Mouse (Mus musculus) heart, embryonic 11.5 days (tissue): Measurements from ENCODE around the gene Arsb. TPM values are rescaled to one million over a fixed set of nuclear protein-coding genes. Genes with fewer than 3 reads are reported as not detected.

ENCODE experiments used
- ATAC-seq: fragments of 200-750 bp; cut with Nextera tagmentation; replicated peaks from 2 replicates; pipeline ENCODE4 v1.8.0; 2017; ENCODE audit warnings: moderate library complexity; ENCODE audit not compliant: insufficient number of reproducible peaks, low FRiP score, low TSS enrichment
- H3K27ac ChIP-seq: fragments of 300-500 bp; sonication (generic); 2 replicates; pipeline ENCODE4 v1.5.1; 2014; ENCODE audit warnings: mild to moderate bottlenecking, low read depth, low read length
- H3K27me3 ChIP-seq: fragments of 300-500 bp; sonication (generic); 2 replicates; pipeline ENCODE4 v1.6.1; 2014; ENCODE audit warnings: mild to moderate bottlenecking, low read length, mixed read lengths; ENCODE audit not compliant: control insufficient read depth, insufficient read depth
- H3K36me3 ChIP-seq: fragments of 300-500 bp; sonication (generic); 2 replicates; pipeline ENCODE4 v1.6.1; 2014; ENCODE audit warnings: mild to moderate bottlenecking, low read length, moderate library complexity, mixed read lengths; ENCODE audit not compliant: control insufficient read depth, insufficient read depth
- H3K4me1 ChIP-seq: fragments of 300-500 bp; sonication (generic); 2 replicates; pipeline ENCODE4 v1.6.1; 2014; ENCODE audit warnings: low read length; ENCODE audit not compliant: control insufficient read depth, insufficient read depth
- H3K4me2 ChIP-seq: fragments of 300-500 bp; sonication (generic); 2 replicates; pipeline ENCODE4 v1.6.1; 2014; ENCODE audit warnings: mild to moderate bottlenecking, moderate library complexity
- H3K4me3 ChIP-seq: fragments of 300-500 bp; sonication (generic); 2 replicates; pipeline ENCODE4 v1.5.1; 2014; ENCODE audit warnings: low read depth, low read length
- H3K9ac ChIP-seq: fragments of 300-500 bp; sonication (generic); 2 replicates; pipeline ENCODE4 v1.6.1; 2014; ENCODE audit warnings: mild to moderate bottlenecking, low read depth, low read length, moderate library complexity
- H3K9me3 ChIP-seq: fragments of 300-500 bp; sonication (generic); replicated peaks from 2 replicates; pipeline ENCODE4 v1.6.1; 2016; ENCODE audit warnings: low read length; ENCODE audit not compliant: control insufficient read depth
- WGBS: fragments of 180-500 bp; shearing (Covaris S2); extraction: QIAGEN DNeasy Blood & Tissue Kit; methylation state at CpG from one replicate; pipeline ENCODE4 v1.1.7; 2014; ENCODE audit not compliant: insufficient replicate concordance; 5-methylcytosine and 5-hydroxymethylcytosine counted together
- polyA plus RNA-seq: library from polyadenylated mRNA; unstranded; fragments of >200 nt; fragmentation: Nextera tagmentation; extraction: Ambion mirVana; gene quantifications from 2 replicates; pipeline ENCODE4 v1.2.1, GENCODE M21; 2014

Gene Arsb
- polyA plus RNA-seq, 1 experiment from 2014 or later = 5.9 TPM

DNA sequence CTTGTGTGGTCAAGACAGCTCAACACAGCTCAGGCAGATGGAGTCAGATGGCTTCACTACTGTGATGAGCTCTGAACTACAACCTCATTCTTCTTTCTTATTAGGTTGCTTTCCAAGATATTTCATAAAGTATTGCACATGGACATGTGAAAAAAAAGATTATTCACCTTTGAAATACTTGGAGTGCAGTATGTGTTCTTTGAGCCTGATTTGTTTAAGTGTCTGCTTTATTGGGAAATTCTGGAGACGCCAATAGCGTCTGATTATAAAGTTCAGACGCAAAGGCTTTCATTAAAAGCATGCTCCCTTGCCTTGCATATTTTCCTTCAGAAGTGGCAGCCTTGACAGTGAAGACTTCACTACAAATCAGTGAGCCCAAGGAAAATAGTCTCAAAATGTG is 136.5 kb downstream of the Arsb start:
- WGBS = 78% methylated on average over 3 of the region's 3 CpGs

GRCm38 (mm10) chr13:93909847-93910246 is 138.4 kb downstream of the Arsb start:
- H3K36me3 ChIP-seq = no peaks in the 10 kb centered on the region
- no peaks in the 10 kb centered on the region for H3K27me3 ChIP-seq
- ATAC-seq = no peak
- H3K27ac ChIP-seq = no peak overlapping the region
- H3K4me2 ChIP-seq = no peak overlapping the region
- H3K9me3 ChIP-seq = no peaks in the 10 kb centered on the region
- no peak overlapping the region for H3K9ac ChIP-seq
- peaks cover 8% of the 10 kb centered on the region; the same call in 1 of the 2 replicates for H3K4me1 ChIP-seq
- 71% methylated on average over 5 of the region's 5 CpGs for WGBS
- no peak overlapping the region for H3K4me3 ChIP-seq

More for the DNA sequence above, 136.5 kb downstream of the Arsb start:
- no peak for ATAC-seq
- H3K4me2 ChIP-seq = no peak overlapping the region
- H3K4me3 ChIP-seq = no peak overlapping the region
- H3K9me3 ChIP-seq = no peaks in the 10 kb centered on the region
- H3K4me1 ChIP-seq = peaks cover 8% of the 10 kb centered on the region; the same call in 1 of the 2 replicates
- no peaks in the 10 kb centered on the region for H3K36me3 ChIP-seq
- H3K27ac ChIP-seq = no peak overlapping the region
- H3K27me3 ChIP-seq = no peaks in the 10 kb centered on the region
- H3K9ac ChIP-seq = no peak overlapping the region

DNA sequence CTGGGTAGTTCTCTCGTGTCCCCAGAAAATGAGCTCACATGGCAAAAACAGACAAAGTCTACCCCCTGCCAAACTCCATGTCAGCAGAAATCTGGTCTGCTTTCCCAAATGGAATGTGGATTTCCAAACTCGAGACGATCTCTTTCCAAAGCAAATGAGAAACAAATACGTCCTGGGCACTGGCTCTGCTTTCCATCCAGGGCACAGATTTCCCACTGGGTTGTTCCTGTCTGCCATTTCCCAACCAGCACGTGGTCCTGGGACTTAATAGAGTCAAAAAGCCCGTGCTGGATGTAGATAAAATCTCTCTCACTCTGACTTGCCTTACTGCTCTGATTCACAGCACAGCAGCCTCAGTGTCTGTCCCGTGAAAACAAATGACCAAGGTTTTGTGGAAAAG is 139.6 kb downstream of the Arsb start:
- no peaks in the 10 kb centered on the region for H3K27me3 ChIP-seq
- no peak overlapping the region for H3K4me3 ChIP-seq
- peaks cover 13% of the 10 kb centered on the region for H3K4me1 ChIP-seq
- WGBS = 39% methylated on average over 7 of the region's 7 CpGs
- no peak for ATAC-seq
- H3K27ac ChIP-seq = no peak overlapping the region
- H3K9me3 ChIP-seq = no peaks in the 10 kb centered on the region
- H3K36me3 ChIP-seq = no peaks in the 10 kb centered on the region
- H3K4me2 ChIP-seq = no peak overlapping the region
- no peak overlapping the region for H3K9ac ChIP-seq

GRCm38 (mm10) chr13:93912326-93912915 is 141.0 kb downstream of the Arsb start:
- no peak overlapping the region for H3K9ac ChIP-seq
- no peak overlapping the region for H3K27ac ChIP-seq
- ATAC-seq = no peak
- H3K4me1 ChIP-seq = peaks cover 15% of the 10 kb centered on the region
- no peaks in the 10 kb centered on the region for H3K27me3 ChIP-seq
- no peak overlapping the region for H3K4me3 ChIP-seq
- no peak overlapping the region for H3K4me2 ChIP-seq
- H3K9me3 ChIP-seq = no peaks in the 10 kb centered on the region
- no peaks in the 10 kb centered on the region for H3K36me3 ChIP-seq
- 76% methylated on average over 5 of the region's 5 CpGs for WGBS

GRCm38 (mm10) chr13:93914206-93914605 is 142.8 kb downstream of the Arsb start:
- H3K9me3 ChIP-seq = no peaks in the 10 kb centered on the region
- no peak overlapping the region for H3K27ac ChIP-seq
- H3K36me3 ChIP-seq = no peaks in the 10 kb centered on the region
- no peak for ATAC-seq
- H3K4me3 ChIP-seq = no peak overlapping the region
- no peaks in the 10 kb centered on the region for H3K27me3 ChIP-seq
- 71% methylated on average over 3 of the region's 3 CpGs for WGBS
- no peak overlapping the region for H3K4me2 ChIP-seq
- H3K4me1 ChIP-seq = peaks cover 15% of the 10 kb centered on the region
- no peak overlapping the region for H3K9ac ChIP-seq

DNA sequence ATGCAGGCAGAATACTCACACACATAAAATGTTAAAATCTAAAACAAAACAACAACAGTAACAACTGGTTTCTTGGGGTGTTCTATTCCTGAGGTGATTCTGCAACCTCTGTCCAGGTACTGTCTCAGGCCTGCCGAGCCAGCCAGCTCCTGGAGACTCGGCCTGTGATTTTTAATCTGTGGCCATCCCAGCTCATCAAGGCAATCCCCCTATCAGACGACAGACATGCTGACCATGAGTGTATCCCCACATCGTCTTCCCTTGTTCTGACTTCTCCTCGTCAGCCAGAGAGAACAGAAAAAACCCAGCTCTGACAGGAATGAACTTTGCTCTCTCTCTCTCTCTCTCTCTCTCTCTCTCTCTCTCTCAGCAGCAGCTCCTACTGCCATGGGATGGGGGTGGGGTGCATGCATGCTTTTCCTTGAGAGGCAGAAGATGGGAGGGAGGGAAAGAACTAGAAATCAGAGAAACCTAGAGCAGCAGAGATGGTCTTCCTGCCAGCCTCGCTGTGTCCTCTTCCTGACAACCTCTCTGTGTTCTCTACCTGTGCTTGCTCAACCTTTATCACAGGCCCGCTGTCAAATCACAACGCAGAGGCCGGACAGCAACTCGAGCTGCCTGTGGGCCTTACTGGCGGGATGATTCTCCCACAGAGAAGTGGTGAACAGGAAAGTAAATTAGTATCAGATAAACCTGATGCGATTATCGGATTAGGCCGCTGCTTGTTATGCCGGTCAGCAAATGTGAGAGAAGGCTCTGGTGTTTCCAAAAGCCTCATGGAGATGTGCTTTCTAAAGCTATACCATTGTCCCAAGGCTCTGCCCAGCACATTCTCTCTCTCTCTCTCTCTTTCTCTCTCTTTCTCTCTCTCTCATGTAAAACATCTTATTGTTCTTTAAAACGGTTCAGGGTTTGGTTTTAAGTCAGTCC is 144.5 kb downstream of the Arsb start:
- no peak overlapping the region for H3K9ac ChIP-seq
- no peaks in the 10 kb centered on the region for H3K9me3 ChIP-seq
- H3K4me1 ChIP-seq = peaks cover 16% of the 10 kb centered on the region
- 38% methylated on average over 16 of the region's 16 CpGs for WGBS
- no peaks in the 10 kb centered on the region for H3K36me3 ChIP-seq
- no peak overlapping the region for H3K27ac ChIP-seq
- H3K4me3 ChIP-seq = no peak overlapping the region
- no peak overlapping the region for H3K4me2 ChIP-seq
- no peak for ATAC-seq
- no peaks in the 10 kb centered on the region for H3K27me3 ChIP-seq

- H3K27me3 ChIP-seq = no peaks in the 10 kb centered on the region
- H3K27ac ChIP-seq = no peak overlapping the region
- peaks cover 19% of the 10 kb centered on the region for H3K4me1 ChIP-seq
- 51% methylated on average over 3 of the region's 3 CpGs for WGBS
- H3K4me2 ChIP-seq = no peak overlapping the region
- no peaks in the 10 kb centered on the region for H3K9me3 ChIP-seq
- H3K4me3 ChIP-seq = no peak overlapping the region
- H3K9ac ChIP-seq = no peak overlapping the region
- no peak for ATAC-seq
- no peaks in the 10 kb centered on the region for H3K36me3 ChIP-seq
These were observed 148.1 kb downstream of the Arsb start for GRCm38 (mm10) chr13:93919536-93919935.

DNA sequence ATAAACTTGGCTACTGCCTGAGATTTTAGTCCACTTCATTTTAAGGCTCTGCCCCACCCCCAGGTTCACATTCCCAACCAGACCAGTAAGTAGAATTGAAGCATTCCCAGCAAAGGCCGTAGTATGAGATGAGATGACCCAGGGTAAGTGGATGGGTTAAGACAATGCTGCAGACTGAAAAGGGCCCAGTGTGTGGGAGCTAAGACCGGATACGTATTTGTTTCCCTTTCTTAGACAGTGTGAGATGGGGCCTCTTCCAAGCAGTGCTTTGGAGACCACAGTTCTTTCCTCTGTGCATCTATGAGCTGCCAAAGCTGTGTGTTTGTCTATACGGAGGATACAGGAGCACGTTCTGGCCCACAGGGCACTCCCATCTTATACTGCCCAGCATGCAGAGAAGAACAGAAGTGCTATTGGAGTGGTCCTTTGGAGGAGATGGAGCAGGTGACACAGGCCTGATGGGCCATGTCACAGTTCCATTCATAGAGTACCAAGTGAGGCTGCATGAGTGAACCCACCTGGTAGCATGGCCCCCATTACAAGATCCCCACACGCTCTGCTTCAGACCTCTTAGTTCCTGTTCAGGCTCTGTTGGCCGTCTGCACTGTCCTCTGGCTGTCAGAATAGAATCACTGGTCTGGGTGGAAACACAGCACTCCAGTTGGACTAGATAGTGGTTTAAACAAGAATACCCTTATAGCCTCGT is 148.8 kb downstream of the Arsb start:
- ATAC-seq = no peak
- H3K27ac ChIP-seq = no peak overlapping the region
- no peak overlapping the region for H3K9ac ChIP-seq
- H3K4me2 ChIP-seq = no peak overlapping the region
- no peaks in the 10 kb centered on the region for H3K9me3 ChIP-seq
- 71% methylated on average over 8 of the region's 8 CpGs for WGBS
- peaks cover 22% of the 10 kb centered on the region for H3K4me1 ChIP-seq
- no peak overlapping the region for H3K4me3 ChIP-seq
- no peaks in the 10 kb centered on the region for H3K27me3 ChIP-seq
- no peaks in the 10 kb centered on the region for H3K36me3 ChIP-seq
